Mouse (Mus musculus) brain, embryonic 14.5 days (tissue): Measurements from ENCODE around the gene Swi5.

ENCODE experiments used
- CTCF ChIP-seq: fragments of 200-500 bp; IDR thresholded peaks from 2 replicates; pipeline ENCODE4 v1.5.1; 2012; ENCODE audit warnings: inconsistent platforms, mild to moderate bottlenecking, moderate library complexity, borderline replicate concordance; ENCODE audit not compliant: insufficient read depth, insufficient read length; ENCODE audit errors: extremely low read depth
- POLR2A ChIP-seq: fragments of 200-500 bp; IDR thresholded peaks from 2 replicates; pipeline ENCODE4 v1.6.1; 2012; ENCODE audit warnings: mild to moderate bottlenecking, inconsistent platforms, borderline replicate concordance; ENCODE audit not compliant: poor library complexity, insufficient read depth, insufficient read length, severe bottlenecking; ENCODE audit errors: extremely low read depth

DNA sequence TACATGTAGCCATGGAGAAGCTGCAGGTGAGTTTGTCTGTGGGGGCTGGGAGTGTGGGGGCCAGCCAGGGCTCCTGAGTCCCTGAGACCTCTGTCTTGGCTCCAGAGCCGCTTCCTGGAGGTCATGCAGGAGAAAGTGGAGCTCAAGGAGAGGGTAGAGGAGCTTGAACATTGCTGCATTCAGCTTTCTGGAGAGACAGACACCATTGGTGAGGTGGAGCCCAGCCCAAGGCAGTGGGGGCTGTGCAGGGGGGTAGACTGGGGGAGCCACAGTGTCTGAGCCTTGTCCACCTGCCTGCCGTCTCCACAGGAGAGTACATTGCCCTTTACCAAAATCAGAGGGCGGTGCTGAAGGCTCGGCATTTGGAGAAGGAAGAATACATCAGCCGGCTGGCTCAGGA is 17.8 kb upstream of the Swi5 start:
- TF ChIP-seq CTCF (no peak), POLR2A (no peak)
